Mouse (Mus musculus): ENCODE results near the gene Insc.

GRCm38 (mm10) chr7:114817291-114817806 is 73.9 kb downstream of the Insc start:
- TF ChIP-seq CTCF (IDR thresholded peaks at IDR 0.05; ENCODE audit: borderline replicate concordance, insufficient read depth, low read length), result peak; percentile 95
- TF ChIP-seq POLR2A (IDR thresholded peaks at IDR 0.05; ENCODE audit: low read depth, low read length), result no peak

Measured in embryonic fibroblast, embryonic 13.5 days (primary cell).